Mouse (Mus musculus) spleen, adult 2 months (tissue): ENCODE measurements around the gene Swap70.

Experiments used
- CTCF ChIP-seq: fragments of 200-500 bp; IDR thresholded peaks from 2 replicates; pipeline ENCODE4 v1.5.1; 2011; ENCODE audit warnings: mild to moderate bottlenecking, inconsistent platforms; ENCODE audit not compliant: insufficient read depth, insufficient read length, insufficient replicate concordance; ENCODE audit errors: extremely low read depth
- POLR2A ChIP-seq: fragments of 200-500 bp; IDR thresholded peaks from 2 replicates; pipeline ENCODE4 v1.6.1; 2011; ENCODE audit warnings: low read depth, low read length, inconsistent platforms

- TF ChIP-seq CTCF = no peak
- TF ChIP-seq POLR2A = no peak
These were observed 97.5 kb downstream of the Swap70 start for GRCm38 (mm10) chr7:110318971-110319519.
